Mouse (Mus musculus) WW6 (cell line): ENCODE results near the gene Snrpb2.

Experiments
- DNase-seq: peaks from one replicate; pipeline ENCODE4 v3.0.0-alpha.2; 2013; ENCODE audit warnings: low read depth, low spot score

The Snrpb2 gene

GRCm38 (mm10) chr2:143062812-143063792, at the start of gene Snrpb2:
Gene Snrpb2 (plus strand): TSS chr2:143063039.
- DNase-seq, result peak; percentile 73

GRCm38 (mm10) chr2:143013057-143013456, 49.8 kb upstream of the Snrpb2 start:
- DNase-seq, result no peak

- DNase-seq, result no peak
Measured at GRCm38 (mm10) chr2:143018084-143018483, 44.8 kb upstream of the Snrpb2 start.

GRCm38 (mm10) chr2:143018591-143019130, 44.2 kb upstream of the Snrpb2 start:
- DNase-seq, result no peak

GRCm38 (mm10) chr2:143019727-143020126, 43.1 kb upstream of the Snrpb2 start:
- DNase-seq, result no peak

- no peak for DNase-seq
Measured at GRCm38 (mm10) chr2:143023331-143023730, 39.5 kb upstream of the Snrpb2 start.

GRCm38 (mm10) chr2:143024226-143024625, 38.6 kb upstream of the Snrpb2 start:
- DNase-seq, result no peak

- DNase-seq, result no peak
Measured at GRCm38 (mm10) chr2:143031283-143031682, 31.6 kb upstream of the Snrpb2 start.

GRCm38 (mm10) chr2:143032378-143033255, 30.2 kb upstream of the Snrpb2 start:
- no peak for DNase-seq

- no peak for DNase-seq
Measured at GRCm38 (mm10) chr2:143034350-143035085, 28.3 kb upstream of the Snrpb2 start.

GRCm38 (mm10) chr2:143035086-143035593, 27.7 kb upstream of the Snrpb2 start:
- no peak for DNase-seq

- DNase-seq, result no peak
Measured at GRCm38 (mm10) chr2:143041596-143041995, 21.2 kb upstream of the Snrpb2 start.

GRCm38 (mm10) chr2:143055251-143055650, 7.6 kb upstream of the Snrpb2 start:
- no peak for DNase-seq

GRCm38 (mm10) chr2:143056736-143057135, 6.1 kb upstream of the Snrpb2 start:
- no peak for DNase-seq

- DNase-seq, result no peak
Measured at GRCm38 (mm10) chr2:143062432-143062811, 417 bp upstream of the Snrpb2 start.

- no peak for DNase-seq
Measured at GRCm38 (mm10) chr2:143065914-143066313, 3.1 kb downstream of the Snrpb2 start.

GRCm38 (mm10) chr2:143078198-143078851, 15.5 kb downstream of the Snrpb2 start, which contains the start of gene Otor:
Gene Otor (plus strand): TSS chr2:143078473.
- DNase-seq, result no peak

GRCm38 (mm10) chr2:143081693-143082092, 18.9 kb downstream of the Snrpb2 start:
- DNase-seq, result no peak

GRCm38 (mm10) chr2:143084852-143085397, 22.1 kb downstream of the Snrpb2 start:
- no peak for DNase-seq

GRCm38 (mm10) chr2:143089866-143090265, 27.0 kb downstream of the Snrpb2 start:
- DNase-seq, result no peak
